Mouse (Mus musculus) erythroblast, embryonic 14.5 days (primary cell): ENCODE results near the gene Smad3.

ENCODE experiments used
- GATA1 ChIP-seq: IDR thresholded peaks from 2 replicates; pipeline ENCODE4 v1.6.1; 2012; ENCODE audit warnings: low read length, inconsistent platforms, mixed read lengths
- TAL1 ChIP-seq: IDR thresholded peaks from 3 replicates; pipeline ENCODE4 v1.6.1; 2012; ENCODE audit warnings: low read length, inconsistent platforms, mixed read lengths

DNA sequence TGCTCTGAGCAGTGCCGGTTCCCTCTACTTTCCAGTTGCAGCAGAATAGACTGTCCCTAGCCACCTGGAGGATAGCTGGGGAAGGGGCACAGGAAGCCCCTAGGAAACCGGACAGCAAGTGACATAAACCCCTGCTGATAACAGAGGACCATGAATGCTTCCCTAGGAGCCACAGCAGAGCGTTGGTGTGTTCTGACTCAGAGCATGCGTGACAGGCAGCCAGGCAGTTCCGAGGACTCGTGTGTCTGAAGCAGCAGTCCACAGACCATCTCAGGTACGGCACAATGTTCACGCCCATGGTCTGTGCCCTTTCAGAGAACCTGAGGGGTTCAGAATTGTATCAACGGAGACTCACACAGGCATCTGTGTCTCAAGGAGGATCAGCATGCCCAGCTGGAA is 109.3 kb downstream of the Smad3 start:
- TF ChIP-seq GATA1 = no peak
- TF ChIP-seq TAL1 = no peak
